Mouse (Mus musculus): ENCODE results near the gene Galnt13. TPM values are rescaled to one million over a fixed set of nuclear protein-coding genes. Genes with fewer than 3 reads are reported as not detected.

Galnt13 gene
- 10 to 100 TPM; 37.1 to 41.2 TPM for total RNA-seq (2021)
- long read RNA-seq, experiment 1, partial matches to known transcripts = 1 of 3 reads
- long read RNA-seq, experiment 1, other reads (novel, unspliced or antisense) = 2 of 3 reads
- long read RNA-seq, experiment 2, partial matches to known transcripts = 3 of 6 reads
- long read RNA-seq, experiment 2, other reads (novel, unspliced or antisense) = 3 of 6 reads

DNA sequence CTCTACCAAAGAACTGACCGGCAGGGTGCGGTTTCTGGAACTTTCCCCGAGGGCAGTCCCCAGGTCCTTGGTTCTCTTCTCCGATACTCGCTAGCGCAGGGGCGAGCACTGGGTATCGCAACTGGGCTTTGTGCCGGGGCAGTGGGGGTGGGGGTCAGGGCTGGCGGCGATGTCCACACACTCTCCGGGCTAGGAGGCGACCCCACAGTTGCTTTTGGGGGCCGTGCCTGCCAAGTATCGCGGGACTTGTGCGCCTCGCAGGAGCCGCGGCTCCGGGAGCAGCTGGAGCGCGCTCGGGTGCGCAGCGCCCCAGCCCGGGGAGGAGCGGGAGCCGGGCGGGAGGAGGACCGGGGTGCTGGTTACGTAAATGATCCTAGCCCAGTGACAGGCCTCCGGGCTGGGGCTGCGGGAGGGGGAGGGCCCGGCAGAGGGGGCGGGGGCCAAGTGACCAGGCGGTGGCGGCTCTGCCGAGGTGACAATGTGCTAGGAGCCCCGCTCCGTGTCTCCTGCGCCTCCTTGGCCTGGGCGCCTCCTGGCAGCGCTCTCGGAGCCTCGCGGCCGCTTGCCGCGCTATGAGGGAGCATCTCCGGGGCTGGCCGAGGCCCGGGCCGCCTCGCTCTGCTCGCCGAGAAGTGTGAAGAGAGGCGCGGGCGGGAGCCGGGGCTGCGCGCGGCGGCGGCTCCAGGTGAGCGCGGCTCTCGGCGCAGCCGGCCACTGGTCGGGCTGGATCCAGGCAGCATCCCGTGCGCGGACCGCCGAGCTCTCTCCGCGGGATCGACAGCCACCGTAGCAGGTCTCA lies at the start of gene Galnt13:
Gene Galnt13 (plus strand): TSS at position 381 of the 799 bp plus-strand sequence.
- TF ChIP-seq CTCF (IDR thresholded peaks at IDR 0.05) = no peak; the same call in 1 of the 2 replicates
- peak within 1 kb of the TSS; percentile 78 for H3K4me3 ChIP-seq
- intact Hi-C loops (cut with DNase I) = loop anchor here (10.0 kb wide), 1 partner anchor 1241 kb away; the partner anchor contains the start of genes Arl6ip6 and Prpf40a

GRCm38 (mm10) chr2:54431060-54431459 lies 5.1 kb upstream of the Galnt13 start:
- no peak for TF ChIP-seq CTCF (IDR thresholded peaks at IDR 0.05)
- Histone ChIP-seq H3K27ac (no peak overlapping the region), H3K4me3 (no peak overlapping the region)
- no peak for DNase-seq (ENCODE audit: extremely low spot score in 1 of 2, low spot score in 2 of 2)
- intact Hi-C loops (cut with DNase I) = loop anchor here (10.0 kb wide), 1 partner anchor 1236 kb away; the partner anchor contains the start of genes Arl6ip6 and Prpf40a

More for the DNA sequence above, at the start of gene Galnt13:
- peak within 1 kb of the TSS; percentile 97 for H3K27ac ChIP-seq
- peak; percentile 73 to 83 for DNase-seq (ENCODE audit: extremely low spot score in 1 of 2, low spot score in 2 of 2)

- DNase-seq (ENCODE audit: extremely low spot score in 1 of 2, low spot score in 2 of 2) = no peak
- intact Hi-C loops (cut with DNase I) = loop anchor here (10.0 kb wide), 1 partner anchor 1241 kb away; the partner anchor contains the start of genes Arl6ip6 and Prpf40a
- no peak for TF ChIP-seq CTCF (IDR thresholded peaks at IDR 0.05)
- Histone ChIP-seq H3K27ac (no peak overlapping the region; the same call in 1 of the 2 replicates), H3K4me3 (peak overlapping the region; percentile 78)
These were observed 737 bp upstream of the Galnt13 start for GRCm38 (mm10) chr2:54435380-54435779.

DNA sequence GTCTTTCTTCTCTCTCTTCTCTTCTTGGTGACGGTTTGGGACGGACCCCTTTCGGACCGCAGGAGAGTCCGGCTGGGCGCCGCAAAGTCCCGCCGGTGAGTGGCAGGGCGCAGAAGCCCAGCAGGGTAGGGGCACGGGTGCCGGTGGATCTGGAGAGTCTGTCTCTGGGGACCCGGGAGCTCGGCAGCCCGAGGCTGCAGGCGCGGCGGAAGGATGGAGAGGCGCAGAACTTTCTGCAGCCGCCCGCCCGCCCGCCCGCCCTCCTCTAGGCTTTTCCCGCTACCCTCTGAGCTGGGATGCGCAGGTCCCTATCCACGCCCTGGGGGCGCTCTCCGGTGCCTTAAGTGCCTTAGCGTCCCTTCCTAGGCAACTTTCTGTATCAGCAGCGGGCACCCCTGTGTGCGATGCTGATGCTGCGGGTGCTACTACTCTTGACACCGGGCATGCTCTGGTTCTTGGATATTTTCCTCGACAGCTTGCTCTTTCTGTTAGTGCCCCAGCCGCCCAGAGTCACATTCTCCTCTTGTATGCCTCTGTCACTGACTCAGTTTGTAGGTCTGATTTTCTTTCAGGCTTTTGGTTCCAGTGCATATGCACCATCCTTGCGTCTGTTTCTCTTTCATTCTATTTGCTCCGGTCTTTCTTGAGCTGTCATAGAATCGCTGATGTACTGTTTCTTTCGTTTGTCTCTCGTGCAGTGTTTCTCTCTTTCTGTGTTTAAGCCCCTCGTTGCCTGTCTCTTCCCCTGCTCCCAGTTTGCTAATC lies 801 bp downstream of the Galnt13 start:
- intact Hi-C loops (cut with DNase I) = loop anchor here (10.0 kb wide), 1 partner anchor 1242 kb away; the partner anchor contains the start of genes Arl6ip6 and Prpf40a
- H3K4me3 ChIP-seq = peak overlapping the region; percentile 78
- peak overlapping the region; percentile 97 for H3K27ac ChIP-seq
- DNase-seq (ENCODE audit: extremely low spot score in 1 of 2, low spot score in 2 of 2) = peak; percentile 50 to 62
- TF ChIP-seq CTCF (IDR thresholded peaks at IDR 0.05) = peak; percentile 41

GRCm38 (mm10) chr2:54437501-54437830 lies 1.3 kb downstream of the Galnt13 start:
- DNase-seq (ENCODE audit: extremely low spot score in 1 of 2, low spot score in 2 of 2) = peak; percentile 21 to 36
- peak overlapping the region; percentile 78 for H3K4me3 ChIP-seq
- no peak for TF ChIP-seq CTCF (IDR thresholded peaks at IDR 0.05)
- intact Hi-C loops (cut with DNase I) = loop anchor here (10.0 kb wide), 1 partner anchor 1243 kb away; the partner anchor contains the start of genes Arl6ip6 and Prpf40a
- H3K27ac ChIP-seq = peak overlapping the region; percentile 32; the same call in 1 of the 2 replicates

GRCm38 (mm10) chr2:54442734-54443500 lies 6.8 kb downstream of the Galnt13 start:
- intact Hi-C loops (cut with DNase I) = no loop called here
- no peak overlapping the region for H3K4me3 ChIP-seq
- no peak for TF ChIP-seq CTCF (IDR thresholded peaks at IDR 0.05)
- H3K27ac ChIP-seq = no peak overlapping the region
- DNase-seq (ENCODE audit: extremely low spot score in 1 of 2, low spot score in 2 of 2) = no peak

DNA sequence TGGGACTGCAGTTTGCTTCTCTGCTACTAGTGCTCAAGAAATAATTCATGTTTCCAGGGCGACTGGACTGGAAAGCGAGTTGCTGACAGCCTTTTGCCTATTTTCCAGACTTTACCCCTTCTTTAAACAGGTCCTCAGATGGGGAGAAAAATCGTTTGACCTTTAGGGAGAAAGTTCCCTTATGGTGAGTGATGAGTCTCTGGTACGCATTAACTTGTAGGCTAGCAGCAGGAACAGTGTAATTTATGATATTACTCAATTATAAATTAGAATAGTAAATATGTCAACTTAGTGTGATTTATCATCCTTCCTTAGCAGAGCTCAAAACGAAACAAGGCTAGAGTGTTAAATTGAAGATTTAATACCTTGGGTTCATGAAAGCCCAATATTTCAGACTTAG lies 47.3 kb downstream of the Galnt13 start:
- no peak for DNase-seq (ENCODE audit: extremely low spot score in 1 of 2, low spot score in 2 of 2)
- Histone ChIP-seq H3K27ac (no peak overlapping the region), H3K4me3 (no peak overlapping the region)
- intact Hi-C loops (cut with DNase I) = no loop called here
- no peak for TF ChIP-seq CTCF (IDR thresholded peaks at IDR 0.05)

DNA sequence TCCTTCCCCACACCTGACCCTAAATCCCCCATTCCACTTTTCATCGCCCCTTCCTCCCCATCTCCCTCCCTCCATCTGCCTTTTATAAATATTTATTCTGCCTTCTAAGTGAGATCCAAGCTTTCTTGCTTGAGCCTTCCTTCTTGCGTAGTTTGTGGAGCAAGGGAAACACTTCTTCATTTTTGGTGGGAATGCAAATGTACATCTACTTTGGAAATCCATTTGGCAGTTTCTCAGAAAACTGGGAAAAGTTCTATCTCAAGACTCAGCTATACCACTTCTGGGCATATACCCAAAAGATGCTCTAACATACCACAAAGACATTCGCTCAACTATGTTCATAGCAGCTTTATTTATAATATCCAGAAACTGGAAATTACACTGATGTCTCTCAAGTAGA lies 86.9 kb downstream of the Galnt13 start:
- H3K27ac ChIP-seq = no peak overlapping the region
- H3K4me3 ChIP-seq = no peak overlapping the region
- no peak for TF ChIP-seq CTCF (IDR thresholded peaks at IDR 0.05)
- DNase-seq (ENCODE audit: extremely low spot score in 1 of 2, low spot score in 2 of 2) = no peak
- intact Hi-C loops (cut with DNase I) = no loop called here

DNA sequence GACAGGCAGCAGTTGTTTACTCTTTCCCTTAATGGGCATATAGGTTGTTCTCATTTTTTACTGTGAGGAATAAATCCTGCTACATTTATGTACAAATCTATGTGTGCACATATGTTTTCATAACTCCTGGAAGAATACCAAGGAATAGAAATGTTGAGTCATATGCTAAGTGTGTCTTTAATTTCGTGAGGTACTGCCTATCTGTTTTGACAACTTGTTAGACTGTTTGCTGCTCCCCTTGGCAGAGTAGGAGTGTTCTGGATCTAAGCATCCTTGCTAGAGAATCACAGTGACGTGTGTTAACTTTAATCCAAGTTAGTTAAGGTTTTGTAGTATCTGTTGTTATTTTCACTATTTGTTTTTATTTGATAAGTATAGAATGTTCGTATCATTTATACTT lies 91.0 kb downstream of the Galnt13 start:
- H3K27ac ChIP-seq = no peak overlapping the region
- intact Hi-C loops (cut with DNase I) = no loop called here
- H3K4me3 ChIP-seq = no peak overlapping the region
- DNase-seq (ENCODE audit: extremely low spot score in 1 of 2, low spot score in 2 of 2) = no peak
- TF ChIP-seq CTCF (IDR thresholded peaks at IDR 0.05) = no peak

DNA sequence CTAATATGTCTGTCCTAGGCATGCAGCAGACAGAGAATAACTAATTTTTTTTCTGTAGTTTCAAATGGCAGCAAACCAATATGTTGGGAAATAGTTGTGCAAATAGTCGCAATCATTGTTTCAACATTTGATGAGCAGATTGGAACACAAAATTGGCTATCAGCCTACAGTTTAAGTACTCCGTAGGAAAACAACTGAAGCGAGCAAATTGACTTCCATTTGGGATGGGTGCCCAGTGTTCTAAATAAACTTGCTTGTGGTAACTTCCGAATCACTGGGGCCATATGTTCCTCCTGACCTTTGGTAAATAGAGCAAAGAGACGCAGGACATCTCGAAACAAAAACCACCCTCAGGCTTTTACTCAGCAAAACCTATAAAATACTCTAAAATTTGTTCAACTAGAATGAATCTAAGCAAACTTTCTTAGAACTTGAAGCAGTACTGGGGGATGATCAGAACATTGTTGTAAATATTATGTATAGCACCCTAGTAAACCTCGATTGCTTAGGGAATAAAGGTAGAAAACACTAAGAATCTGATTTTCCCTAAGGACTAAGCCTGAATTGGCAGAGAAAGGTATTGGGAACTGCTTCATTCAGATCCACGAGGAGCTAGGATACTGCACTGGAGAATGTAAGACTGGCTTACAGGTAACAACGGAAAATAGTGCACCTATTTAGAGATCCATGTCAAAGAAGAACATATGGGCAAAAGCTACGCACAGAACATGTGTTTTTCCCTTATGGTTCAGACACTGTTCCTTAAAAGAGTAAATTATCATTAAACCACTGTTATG lies 122.4 kb downstream of the Galnt13 start:
- Histone ChIP-seq H3K4me3 (no peak overlapping the region), H3K27ac (no peak overlapping the region)
- intact Hi-C loops (cut with DNase I) = no loop called here
- TF ChIP-seq CTCF (IDR thresholded peaks at IDR 0.05) = no peak
- no peak for DNase-seq (ENCODE audit: extremely low spot score in 1 of 2, low spot score in 2 of 2)
